Mouse (Mus musculus) embryo, embryonic 9.5 days (tissue): Measurements from ENCODE around the gene Ints1.
A peak's percentile ranks its signal among the peaks of the same experiment; 100 is the strongest.
"Not testable (repeated sequence)": the region's sequence is repeated elsewhere in the genome, so short reads cannot be mapped to it uniquely, and the experiment has no call there.

Source experiments
- DNase-seq: peaks from one replicate; pipeline ENCODE4 v3.0.0-alpha.2; 2017; ENCODE audit errors: extremely low spot score

Gene Ints1

GRCm38 (mm10) chr5:139756135-139756534 lies 19.3 kb downstream of the Ints1 start:
- DNase-seq = no peak

DNA sequence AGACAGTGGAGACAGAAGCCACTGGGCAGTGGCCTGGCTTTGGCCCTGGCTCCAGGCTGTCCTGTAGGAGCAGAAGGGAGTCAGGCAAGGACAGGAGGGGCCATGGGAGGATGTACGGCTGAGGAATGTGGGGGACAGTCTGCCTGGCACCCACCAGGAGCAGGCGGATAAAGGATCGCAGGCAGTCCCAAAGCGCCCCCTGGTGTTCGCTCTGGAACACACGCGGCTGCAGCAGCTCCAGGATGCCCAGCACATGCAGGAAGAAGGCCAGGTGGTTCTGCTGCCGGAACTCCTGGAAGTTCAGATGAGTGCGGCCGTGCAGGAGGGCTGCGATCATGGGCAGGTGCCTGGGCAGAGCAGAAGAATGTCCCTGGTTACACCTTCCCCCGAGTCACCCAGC lies 20.7 kb downstream of the Ints1 start:
- DNase-seq = peak; percentile 61

DNA sequence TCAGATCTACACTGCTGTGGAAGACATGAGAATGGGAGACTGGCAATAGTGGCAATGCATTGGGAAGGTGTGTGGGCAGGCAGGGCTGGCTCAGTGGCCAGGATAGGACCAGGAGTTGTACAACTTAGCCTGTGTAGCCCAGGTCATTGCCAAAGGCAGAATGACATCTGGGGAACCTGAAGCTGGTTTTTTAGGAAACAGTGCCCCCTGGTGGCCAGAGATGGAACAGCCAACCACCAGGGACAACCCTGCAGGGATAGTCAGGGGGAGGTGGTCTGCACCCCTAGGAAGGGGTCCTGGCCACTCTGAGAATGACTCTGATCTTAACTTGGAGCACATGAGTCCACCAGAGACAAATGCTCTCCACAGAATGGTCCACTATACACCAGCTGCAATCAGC lies 24.9 kb downstream of the Ints1 start:
- DNase-seq = peak; percentile 72

DNA sequence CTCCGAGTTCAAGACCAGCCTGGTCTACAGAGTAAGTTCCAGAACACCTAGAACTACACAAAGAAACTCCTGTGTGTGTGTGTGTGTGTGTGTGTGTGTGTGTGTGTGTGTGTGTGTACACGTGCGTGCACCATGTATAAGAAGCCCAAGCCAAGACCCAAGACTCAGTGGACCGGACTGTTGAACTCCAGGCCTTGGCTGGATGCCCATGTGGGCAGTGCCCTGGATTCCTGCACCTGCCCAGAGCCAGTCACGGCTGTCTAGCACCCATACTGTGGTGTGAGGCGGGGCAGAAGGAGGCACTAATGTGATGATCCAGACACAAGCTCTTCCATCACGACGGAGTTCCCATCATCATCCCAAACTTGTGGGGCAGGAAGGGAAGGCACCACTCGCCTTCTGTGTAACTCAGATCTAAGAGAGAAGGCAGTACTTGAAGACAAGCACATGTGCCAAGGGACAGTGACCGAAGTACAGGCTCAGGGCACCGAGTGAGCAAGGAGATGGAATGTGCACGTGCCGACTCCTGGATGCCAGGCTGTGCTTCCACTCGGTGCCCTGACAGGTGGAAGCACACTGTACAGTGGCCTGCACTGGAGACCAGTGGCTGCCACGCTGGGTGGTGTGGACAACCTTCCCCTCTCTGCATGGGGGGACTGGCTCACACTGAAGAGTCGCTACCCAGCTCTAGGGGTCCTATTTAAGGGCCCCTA lies 25.9 kb downstream of the Ints1 start:
- DNase-seq = no peak

- DNase-seq = peak; percentile 71
Observed at GRCm38 (mm10) chr5:139745771-139746170, 29.7 kb downstream of the Ints1 start.

GRCm38 (mm10) chr5:139742640-139743039 lies 32.8 kb downstream of the Ints1 start:
- not testable (repeated sequence) for DNase-seq

- no peak for DNase-seq
Observed at GRCm38 (mm10) chr5:139738592-139739315, 36.7 kb downstream of the Ints1 start.

DNA sequence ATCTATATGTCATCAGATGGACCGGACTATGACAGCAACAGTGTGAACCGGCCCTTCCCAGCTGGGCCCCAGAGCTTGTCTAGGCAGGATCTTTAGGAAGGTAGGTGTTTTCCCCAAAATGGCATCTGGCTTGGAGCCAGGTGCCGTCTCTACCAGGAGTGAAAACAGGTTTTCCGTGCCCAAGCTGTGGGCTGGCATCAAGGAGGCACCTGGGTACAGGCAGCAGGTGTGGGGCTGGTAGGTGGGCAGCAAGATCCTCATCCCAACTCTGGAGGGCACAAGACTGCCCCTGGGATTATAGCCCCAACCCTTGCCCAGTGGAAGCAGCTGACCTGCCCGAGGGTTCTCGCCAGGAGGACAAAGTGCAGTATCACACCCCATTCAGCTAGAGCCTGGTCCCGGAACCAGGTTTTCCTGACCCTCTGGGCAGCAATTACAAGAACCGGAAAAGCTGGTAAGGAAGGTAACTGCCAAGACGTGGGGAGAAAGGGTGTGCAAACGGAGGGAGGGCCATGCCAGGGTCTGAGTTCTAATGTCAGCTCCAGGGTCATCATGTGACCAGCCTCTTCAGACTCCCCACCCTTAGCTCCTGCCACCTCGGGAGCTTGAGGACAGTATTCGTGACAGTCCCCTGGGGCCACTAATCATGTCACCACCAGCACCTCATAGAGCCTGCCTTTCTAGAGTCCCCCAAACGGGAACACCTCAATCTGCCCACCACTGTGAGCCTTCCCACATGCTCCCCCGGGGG lies 37.5 kb downstream of the Ints1 start:
- DNase-seq = no peak

DNA sequence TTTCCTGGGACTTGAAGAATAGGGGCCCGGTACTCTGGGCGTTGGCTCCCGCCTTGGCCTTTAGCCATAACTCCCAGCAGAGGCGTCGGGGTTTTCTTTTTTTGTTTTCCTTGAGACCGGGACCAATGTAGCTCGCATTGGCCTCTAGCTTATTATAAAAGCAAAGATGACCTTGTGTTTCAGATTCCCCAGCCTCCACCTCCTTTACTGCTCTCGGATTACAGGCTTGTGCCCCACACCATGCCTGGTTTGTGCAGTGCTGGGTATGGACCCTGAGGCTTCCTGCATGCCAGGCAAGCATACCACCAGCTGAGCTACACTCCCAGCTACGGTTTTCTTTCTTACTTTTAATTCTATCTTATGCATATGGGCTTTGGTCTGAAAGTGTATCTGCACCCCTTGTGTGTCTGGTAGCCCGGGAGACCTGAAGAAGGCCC lies 39.0 kb downstream of the Ints1 start:
- no peak for DNase-seq

DNA sequence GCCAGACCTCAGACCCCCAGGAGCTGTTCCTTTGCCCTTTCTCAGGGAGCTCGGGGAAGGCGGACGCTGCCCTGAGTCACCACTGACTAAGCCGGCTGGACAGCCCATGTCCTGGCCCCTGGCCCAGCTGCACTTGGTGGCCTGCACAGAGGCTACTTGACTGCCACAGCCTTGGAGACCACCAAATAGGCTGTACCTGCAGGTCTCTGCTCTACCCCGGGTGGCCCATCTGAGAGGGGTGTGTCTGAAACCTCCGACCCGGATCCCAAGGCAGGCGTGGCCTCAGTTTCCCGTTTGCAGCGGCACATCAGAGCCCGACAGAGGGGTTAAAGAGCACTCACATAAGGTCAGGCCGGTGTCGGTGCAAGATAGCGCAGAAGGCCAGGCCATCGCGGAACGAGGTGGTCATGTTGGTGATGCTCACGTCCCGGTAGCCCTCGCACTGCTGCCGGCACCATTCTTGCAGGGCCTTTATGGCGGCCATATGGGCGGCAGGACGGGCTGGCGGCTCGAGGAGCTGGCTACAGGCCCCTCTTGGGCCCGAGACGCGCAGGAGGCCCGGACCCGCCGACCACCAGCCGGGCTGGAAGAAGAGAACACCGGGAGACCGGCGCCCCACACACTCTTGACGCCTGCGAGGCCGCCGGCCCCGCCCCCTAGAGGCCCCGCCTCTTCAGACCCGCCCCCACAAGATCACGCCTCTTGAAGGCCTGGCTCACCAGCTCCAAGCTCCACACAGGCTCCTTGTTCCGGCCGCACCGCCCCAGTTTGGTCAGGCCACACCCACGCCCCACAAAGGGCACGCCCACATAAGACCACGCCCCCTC lies 39.6 kb downstream of the Ints1 start, which contains the start of gene Micall2:
TSS of gene Micall2 (minus strand) at position 660 of the 827 bp plus-strand sequence.
- DNase-seq = peak; percentile 98

- no peak for DNase-seq
Observed at GRCm38 (mm10) chr5:139734746-139735145, 40.7 kb downstream of the Ints1 start.

DNA sequence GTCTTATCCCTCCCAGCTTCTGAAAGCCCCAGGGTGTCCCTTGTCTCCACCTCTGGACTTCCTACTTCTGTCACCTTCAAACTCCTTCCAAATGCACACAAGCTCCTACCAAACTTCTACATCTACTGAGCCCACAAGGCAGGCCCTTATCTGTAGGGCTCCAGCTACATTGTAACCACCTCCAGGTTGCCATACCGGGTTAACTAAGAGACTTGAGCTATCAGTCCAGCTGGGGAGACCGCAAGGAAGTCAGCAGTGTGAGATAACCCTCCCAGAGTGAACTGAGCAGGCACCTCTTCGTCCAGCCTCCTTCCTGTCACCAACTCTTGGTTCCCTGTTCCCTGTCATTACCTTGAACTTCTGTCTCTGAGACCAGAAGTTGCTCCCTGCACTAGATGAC lies 41.5 kb downstream of the Ints1 start:
- DNase-seq = no peak

- no peak for DNase-seq
Observed at GRCm38 (mm10) chr5:139732634-139733107, 42.8 kb downstream of the Ints1 start.

DNA sequence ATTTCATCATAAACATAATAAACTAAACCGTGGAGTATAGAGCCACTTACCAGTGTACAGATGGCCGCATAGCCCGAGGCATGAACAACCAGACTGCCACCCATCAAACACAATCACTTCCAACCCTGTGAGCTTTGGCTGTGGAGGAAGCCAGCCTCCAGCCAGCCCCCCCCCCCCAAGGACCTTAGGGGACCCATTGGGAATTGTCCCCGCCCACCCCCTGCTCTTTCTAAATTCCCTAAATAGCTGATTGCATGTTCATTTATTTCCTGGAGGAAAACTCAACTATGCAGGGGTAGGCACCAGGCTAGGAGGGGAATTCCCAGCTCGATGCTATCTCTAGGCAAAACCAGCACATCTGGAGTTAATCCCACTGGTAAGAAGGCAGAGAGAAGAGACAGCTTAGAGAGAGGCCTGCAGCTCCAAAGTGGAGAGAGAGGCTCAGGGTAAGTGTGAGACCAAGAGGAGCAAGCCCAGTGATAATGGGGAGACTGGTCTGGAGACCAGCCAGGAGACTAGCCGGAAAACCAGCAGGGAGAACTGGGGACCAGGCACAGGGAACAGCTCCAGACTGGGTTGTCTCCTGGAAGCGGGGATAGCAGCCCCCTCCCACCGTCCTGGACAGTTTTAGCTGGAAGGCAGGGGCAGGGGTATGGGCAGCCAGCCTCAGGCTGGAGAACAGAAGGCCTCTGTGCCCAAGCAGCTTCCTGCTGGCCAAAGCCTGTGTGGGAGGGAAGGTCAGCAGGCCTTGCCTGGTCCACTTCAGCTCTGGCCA lies 44.6 kb downstream of the Ints1 start:
- peak; percentile 48 for DNase-seq

- no peak for DNase-seq
Observed at GRCm38 (mm10) chr5:139727261-139727660, 48.2 kb downstream of the Ints1 start.

DNA sequence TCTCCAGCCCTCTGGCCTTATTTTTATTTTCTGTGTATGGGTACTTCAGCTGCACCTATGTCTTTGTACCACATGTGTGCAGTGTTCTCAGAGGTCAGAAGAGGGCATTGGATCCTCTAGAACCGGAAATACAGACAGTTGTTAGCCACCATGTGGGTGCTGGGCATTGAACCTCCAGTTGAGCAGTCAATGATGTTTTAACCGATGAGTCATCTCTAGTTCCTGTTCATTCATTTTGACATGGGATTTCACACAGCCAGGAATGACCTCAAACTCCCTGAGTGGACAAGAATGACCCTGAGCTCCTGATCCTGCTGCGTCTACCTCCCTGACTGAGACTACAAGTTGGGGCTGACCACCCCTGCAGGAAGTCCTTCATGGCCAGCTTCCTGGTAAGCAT lies 49.3 kb downstream of the Ints1 start:
- DNase-seq = no peak

GRCm38 (mm10) chr5:139724336-139725116 lies 50.9 kb downstream of the Ints1 start:
- peak; percentile 82 for DNase-seq

- DNase-seq = no peak
Observed at GRCm38 (mm10) chr5:139723113-139723512, 52.4 kb downstream of the Ints1 start.

DNA sequence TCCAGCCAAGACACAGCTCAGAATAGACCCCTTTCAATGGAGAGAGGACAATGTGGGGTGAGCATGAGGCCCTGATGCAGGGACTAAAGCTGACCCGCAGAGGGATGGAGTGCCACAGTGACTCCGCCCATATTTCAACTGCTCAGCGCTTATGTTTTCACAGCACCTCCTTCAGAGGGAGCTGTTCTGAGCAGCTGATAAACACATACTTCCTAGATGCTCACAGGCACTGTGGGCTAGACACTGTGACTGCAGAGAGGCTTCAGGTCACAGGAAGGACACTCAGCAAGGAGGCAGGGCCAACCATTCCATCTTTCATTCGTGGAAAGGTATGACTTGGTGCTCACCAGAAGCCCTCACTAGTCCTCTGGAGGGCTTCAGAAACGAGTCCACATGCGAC lies 52.8 kb downstream of the Ints1 start:
- no peak for DNase-seq

GRCm38 (mm10) chr5:139718949-139719348 lies 56.5 kb downstream of the Ints1 start:
- DNase-seq = no peak
